Mouse (Mus musculus): ENCODE data around the gene Nr3c2. TPM values are rescaled to one million over a fixed set of nuclear protein-coding genes. Genes with fewer than 3 reads are reported as not detected.
A peak's percentile ranks its signal among the peaks of the same experiment; 100 is the strongest.

Gene Nr3c2
- polyA plus RNA-seq, 1 experiment from 2014 or later: 0.90 TPM

- Histone ChIP-seq H3K4me1 (no peaks in the 10 kb centered on the region), H3K4me2 (no peak overlapping the region), H3K9ac (no peak overlapping the region), H3K27ac (no peak overlapping the region), H3K36me3 (ENCODE audit: poor library complexity, severe bottlenecking) (no peaks in the 10 kb centered on the region), H3K9me3 (replicated peaks) (no peaks in the 10 kb centered on the region), H3K27me3 (no peaks in the 10 kb centered on the region), H3K4me3 (no peak overlapping the region)
- no peak for ATAC-seq
- WGBS: 82% methylated on average over 10 of the region's 10 CpGs
Measured at GRCm38 (mm10) chr8:77276827-77277226, 377.6 kb downstream of the Nr3c2 start.

- H3K27me3 ChIP-seq: no peaks in the 10 kb centered on the region
- no peak overlapping the region for H3K4me3 ChIP-seq
- H3K4me1 ChIP-seq: no peaks in the 10 kb centered on the region
- ATAC-seq: no peak
- H3K9me3 ChIP-seq (replicated peaks): no peaks in the 10 kb centered on the region
- no peak overlapping the region for H3K9ac ChIP-seq
- H3K27ac ChIP-seq: no peak overlapping the region
- 95% methylated on average over 4 of the region's 4 CpGs for WGBS
- no peaks in the 10 kb centered on the region for H3K36me3 ChIP-seq (ENCODE audit: poor library complexity, severe bottlenecking)
- H3K4me2 ChIP-seq: no peak overlapping the region
Measured at GRCm38 (mm10) chr8:77278246-77278645, 379.0 kb downstream of the Nr3c2 start.

- Histone ChIP-seq H3K36me3 (ENCODE audit: poor library complexity, severe bottlenecking) (no peaks in the 10 kb centered on the region), H3K9ac (no peak overlapping the region), H3K27ac (no peak overlapping the region), H3K4me3 (no peak overlapping the region), H3K4me1 (no peaks in the 10 kb centered on the region), H3K4me2 (no peak overlapping the region), H3K27me3 (no peaks in the 10 kb centered on the region), H3K9me3 (replicated peaks) (no peaks in the 10 kb centered on the region)
- WGBS: 57% methylated on average over 3 of the region's 3 CpGs
- ATAC-seq: 0 out of 2 replicates have a peak, but pooled peaks have one; percentile 16
Measured at GRCm38 (mm10) chr8:77279977-77280376, 380.7 kb downstream of the Nr3c2 start.

- no peak overlapping the region for H3K9ac ChIP-seq
- H3K4me3 ChIP-seq: no peak overlapping the region
- no peak overlapping the region for H3K27ac ChIP-seq
- no peaks in the 10 kb centered on the region for H3K4me1 ChIP-seq
- no peak for ATAC-seq
- no peaks in the 10 kb centered on the region for H3K9me3 ChIP-seq (replicated peaks)
- WGBS: 86% methylated on average over 7 of the region's 7 CpGs
- no peaks in the 10 kb centered on the region for H3K27me3 ChIP-seq
- no peak overlapping the region for H3K4me2 ChIP-seq
- no peaks in the 10 kb centered on the region for H3K36me3 ChIP-seq (ENCODE audit: poor library complexity, severe bottlenecking)
Measured at GRCm38 (mm10) chr8:77282605-77283236, 383.5 kb downstream of the Nr3c2 start.

- Histone ChIP-seq H3K9me3 (replicated peaks) (no peaks in the 10 kb centered on the region), H3K27ac (no peak overlapping the region), H3K4me3 (no peak overlapping the region), H3K4me1 (no peaks in the 10 kb centered on the region), H3K4me2 (no peak overlapping the region), H3K27me3 (no peaks in the 10 kb centered on the region), H3K9ac (no peak overlapping the region), H3K36me3 (ENCODE audit: poor library complexity, severe bottlenecking) (no peaks in the 10 kb centered on the region)
- 83% methylated on average over 3 of the region's 3 CpGs for WGBS
- ATAC-seq: no peak
Measured at GRCm38 (mm10) chr8:77284473-77284872, 385.2 kb downstream of the Nr3c2 start.

GRCm38 (mm10) chr8:77288065-77288464 is 388.8 kb downstream of the Nr3c2 start:
- Histone ChIP-seq H3K9me3 (replicated peaks) (no peaks in the 10 kb centered on the region), H3K9ac (no peak overlapping the region), H3K27me3 (no peaks in the 10 kb centered on the region), H3K4me1 (0 out of 2 replicates have a peak, but pooled peaks cover 10% of the 10 kb centered on the region), H3K36me3 (ENCODE audit: poor library complexity, severe bottlenecking) (no peaks in the 10 kb centered on the region), H3K4me2 (no peak overlapping the region), H3K4me3 (no peak overlapping the region), H3K27ac (no peak overlapping the region)
- WGBS: 83% methylated on average over 3 of the region's 3 CpGs
- ATAC-seq: peak; percentile 8; the same call in 1 of the 2 replicates

- no peaks in the 10 kb centered on the region for H3K9me3 ChIP-seq (replicated peaks)
- peak; percentile 37; the same call in 1 of the 2 replicates for ATAC-seq
- no peak overlapping the region for H3K4me2 ChIP-seq
- 0 out of 2 replicates have a peak, but pooled peaks cover 10% of the 10 kb centered on the region for H3K4me1 ChIP-seq
- no peaks in the 10 kb centered on the region for H3K36me3 ChIP-seq (ENCODE audit: poor library complexity, severe bottlenecking)
- no peaks in the 10 kb centered on the region for H3K27me3 ChIP-seq
- 82% methylated on average over 12 of the region's 12 CpGs for WGBS
- no peak overlapping the region for H3K9ac ChIP-seq
- no peak overlapping the region for H3K27ac ChIP-seq
- no peak overlapping the region for H3K4me3 ChIP-seq
Measured at GRCm38 (mm10) chr8:77288492-77288891, 389.2 kb downstream of the Nr3c2 start.

- Histone ChIP-seq H3K4me3 (no peak overlapping the region), H3K36me3 (ENCODE audit: poor library complexity, severe bottlenecking) (no peaks in the 10 kb centered on the region), H3K4me1 (0 out of 2 replicates have a peak, but pooled peaks cover 10% of the 10 kb centered on the region), H3K9ac (no peak overlapping the region), H3K4me2 (no peak overlapping the region), H3K27me3 (no peaks in the 10 kb centered on the region), H3K27ac (no peak overlapping the region), H3K9me3 (replicated peaks) (no peaks in the 10 kb centered on the region)
- 54% methylated on average over 4 of the region's 4 CpGs for WGBS
- no peak; the same call in 1 of the 2 replicates for ATAC-seq
Measured at GRCm38 (mm10) chr8:77292120-77292519, 392.9 kb downstream of the Nr3c2 start.

GRCm38 (mm10) chr8:77292649-77293048 is 393.4 kb downstream of the Nr3c2 start:
- H3K27me3 ChIP-seq: no peaks in the 10 kb centered on the region
- 0 out of 2 replicates have a peak, but pooled peaks cover 10% of the 10 kb centered on the region for H3K4me1 ChIP-seq
- H3K36me3 ChIP-seq (ENCODE audit: poor library complexity, severe bottlenecking): no peaks in the 10 kb centered on the region
- no peaks in the 10 kb centered on the region for H3K9me3 ChIP-seq (replicated peaks)
- H3K27ac ChIP-seq: no peak overlapping the region
- no peak overlapping the region for H3K4me3 ChIP-seq
- no peak overlapping the region for H3K9ac ChIP-seq
- H3K4me2 ChIP-seq: no peak overlapping the region
- WGBS: 55% methylated on average over 11 of the region's 11 CpGs
- peak; percentile 38; the same call in 1 of the 2 replicates for ATAC-seq

- peak; percentile 55; the same call in 1 of the 2 replicates for ATAC-seq
- Histone ChIP-seq H3K4me3 (no peak overlapping the region), H3K27me3 (no peaks in the 10 kb centered on the region), H3K36me3 (ENCODE audit: poor library complexity, severe bottlenecking) (no peaks in the 10 kb centered on the region), H3K4me2 (no peak overlapping the region), H3K9ac (no peak overlapping the region), H3K27ac (no peak overlapping the region), H3K9me3 (replicated peaks) (no peaks in the 10 kb centered on the region), H3K4me1 (0 out of 2 replicates have a peak, but pooled peaks cover 10% of the 10 kb centered on the region)
- WGBS: 89% methylated on average over 11 of the region's 11 CpGs
Measured at GRCm38 (mm10) chr8:77294599-77294998, 395.4 kb downstream of the Nr3c2 start.
